Mouse (Mus musculus): Measurements from ENCODE around the gene Arpc4. TPM values are rescaled to one million over a fixed set of nuclear protein-coding genes. Genes with fewer than 3 reads are reported as not detected.

The Arpc4 gene
- total RNA-seq, 2 experiments from 2014 or later: 171 to 331 TPM

DNA sequence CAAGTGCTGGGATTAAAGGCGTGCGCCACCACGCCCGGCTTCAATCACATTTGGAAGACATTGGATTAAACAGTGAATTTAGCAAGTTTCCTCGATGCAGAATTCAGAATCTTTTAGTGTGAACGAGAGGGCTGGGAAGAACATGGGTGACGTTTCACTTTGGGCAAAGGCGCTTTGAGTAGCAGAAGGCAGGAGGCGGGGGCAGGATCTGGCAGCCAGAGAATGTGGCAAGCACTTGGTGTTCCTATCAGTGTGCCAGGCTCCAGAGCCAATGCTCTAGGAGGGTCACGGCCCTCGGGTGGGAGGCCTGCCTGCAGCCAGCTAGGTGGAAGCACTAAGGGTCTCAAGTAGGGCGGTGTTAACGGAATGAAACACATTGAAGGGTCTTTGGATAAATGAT is 24.2 kb downstream of the Arpc4 start:
- no peak for ATAC-seq (replicated peaks; ENCODE audit: poor library complexity)

GRCm38 (mm10) chr6:113404649-113405448 is 26.9 kb downstream of the Arpc4 start:
- ATAC-seq (replicated peaks; ENCODE audit: poor library complexity): no peak

GRCm38 (mm10) chr6:113405483-113405882 is 27.6 kb downstream of the Arpc4 start:
- ATAC-seq (replicated peaks; ENCODE audit: poor library complexity): no peak

DNA sequence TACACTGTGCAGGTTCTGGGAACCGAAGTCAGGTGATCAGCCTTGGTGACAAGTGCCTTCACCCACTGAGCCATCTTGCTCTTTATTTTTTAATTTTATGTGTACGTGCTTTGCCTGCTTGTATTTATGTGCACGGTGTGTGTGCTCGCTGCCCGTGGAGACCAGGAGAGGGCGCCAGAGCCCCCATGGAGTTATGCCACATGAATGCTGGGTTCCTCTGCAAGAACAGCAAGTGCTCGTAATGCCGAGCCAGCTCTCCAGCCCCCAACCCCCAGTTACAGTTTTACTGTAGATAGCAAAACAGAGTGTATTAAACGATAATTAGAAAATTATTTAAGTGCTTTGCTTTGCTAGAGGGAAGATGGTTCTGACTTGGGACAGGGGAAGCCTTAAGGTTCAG is 28.8 kb downstream of the Arpc4 start:
- ATAC-seq (replicated peaks; ENCODE audit: poor library complexity): peak; percentile 44; the same call in 1 of the 2 replicates

DNA sequence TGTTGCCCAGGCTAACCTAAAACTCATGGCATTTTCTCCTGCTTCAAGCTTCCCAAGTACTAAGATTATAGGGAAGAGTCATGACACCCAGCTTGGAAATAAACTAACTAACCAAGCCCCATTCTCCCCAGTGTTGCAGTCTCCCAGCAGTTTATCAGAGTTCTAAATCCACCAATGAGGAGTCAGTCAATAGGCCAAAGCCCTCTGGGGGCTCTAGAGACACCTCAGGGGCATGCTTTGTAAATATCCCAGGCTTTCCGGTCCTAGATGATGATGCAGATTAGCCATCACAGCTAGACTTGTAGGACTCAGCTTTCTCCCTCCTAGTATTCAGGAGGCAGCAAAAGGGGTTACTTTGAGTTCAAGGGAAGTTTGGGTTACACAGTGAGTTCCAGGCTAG is 32.1 kb downstream of the Arpc4 start:
- no peak for ATAC-seq (replicated peaks; ENCODE audit: poor library complexity)

DNA sequence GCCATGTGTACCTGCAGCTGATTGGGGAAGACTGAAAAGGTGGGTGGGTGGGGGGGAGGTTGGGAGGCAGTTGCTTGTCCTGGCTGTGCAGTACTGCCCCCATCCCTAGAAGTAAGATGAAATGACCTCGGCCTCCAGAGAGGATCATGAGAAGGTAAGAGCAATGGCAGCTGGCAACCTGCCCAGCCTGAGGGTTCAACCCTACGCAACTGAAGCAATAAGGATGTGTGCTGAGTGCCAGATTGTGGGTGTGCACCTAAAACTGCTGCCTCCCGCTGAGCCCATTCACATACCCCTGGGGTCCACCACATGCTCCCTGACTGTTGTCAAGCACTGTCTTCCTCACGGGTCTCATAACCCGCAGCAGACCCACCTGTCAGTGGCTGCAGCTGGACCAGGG is 38.5 kb downstream of the Arpc4 start:
- ATAC-seq (replicated peaks; ENCODE audit: poor library complexity): no peak

DNA sequence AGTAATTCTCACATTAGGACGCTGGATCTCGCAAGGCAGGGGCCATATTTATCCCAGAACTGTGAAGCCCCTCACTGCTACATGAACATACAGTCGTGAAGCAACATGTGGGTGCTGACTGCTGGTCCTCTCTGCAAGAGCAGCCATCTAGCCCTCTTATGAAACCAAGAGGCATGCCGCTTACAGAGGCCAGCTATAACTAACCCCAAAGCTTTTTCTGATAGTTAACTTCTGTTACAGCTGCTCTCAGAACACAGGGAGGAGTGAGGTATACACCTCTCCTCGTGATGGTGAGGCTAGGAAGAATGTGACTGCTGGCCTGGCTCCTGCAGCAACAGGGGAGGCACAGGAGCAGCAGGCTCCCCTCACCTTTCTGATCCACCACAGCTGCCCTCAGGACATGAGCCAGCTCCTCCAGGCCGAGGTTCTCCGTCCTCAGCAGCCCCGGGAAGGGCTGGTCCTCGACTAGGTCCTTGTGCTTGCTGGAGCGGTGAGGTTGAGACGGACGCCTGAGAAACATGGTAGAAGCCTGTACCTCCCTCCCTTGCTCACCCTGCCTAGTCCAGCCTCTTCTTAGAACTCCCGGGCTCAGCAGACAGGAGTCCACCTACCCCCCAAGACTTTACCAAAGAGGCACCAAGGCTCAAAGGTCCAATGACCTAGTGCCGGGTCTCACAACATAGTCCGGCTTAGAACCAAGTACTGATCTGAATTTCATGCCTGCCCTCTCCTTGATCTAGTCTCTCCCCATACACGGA is 40.7 kb downstream of the Arpc4 start:
- peak; percentile 38 for ATAC-seq (replicated peaks; ENCODE audit: poor library complexity)

GRCm38 (mm10) chr6:113419199-113419587 is 41.3 kb downstream of the Arpc4 start, which contains the start of gene Rpusd3:
Rpusd3 (minus strand) TSS chr6:113419340.
- peak; percentile 95 for ATAC-seq (replicated peaks; ENCODE audit: poor library complexity)

DNA sequence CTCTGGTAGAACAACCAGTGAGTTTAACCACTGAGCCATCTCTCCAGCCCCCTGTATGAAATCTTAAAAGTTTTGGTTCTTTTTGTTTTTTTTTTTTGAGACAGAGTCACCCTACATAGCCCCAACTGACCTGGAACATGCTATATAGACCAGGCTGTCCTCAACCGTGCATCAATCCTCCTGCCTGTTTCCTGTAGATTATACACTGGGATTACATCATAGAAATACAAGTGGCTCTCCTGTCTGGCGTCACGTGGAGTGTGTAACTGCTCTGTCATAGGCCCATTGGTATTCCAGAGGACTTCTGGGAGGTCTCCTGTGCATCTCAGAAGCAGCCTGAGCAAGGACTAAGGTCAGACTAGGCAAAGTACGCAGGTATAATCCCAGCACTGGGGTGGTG is 45.1 kb downstream of the Arpc4 start:
- ATAC-seq (replicated peaks; ENCODE audit: poor library complexity): peak; percentile 10; the same call in 1 of the 2 replicates

- ATAC-seq (replicated peaks; ENCODE audit: poor library complexity): no peak
Measured at GRCm38 (mm10) chr6:113424187-113424586, 46.3 kb downstream of the Arpc4 start.

- no peak for ATAC-seq (replicated peaks; ENCODE audit: poor library complexity)
Measured at GRCm38 (mm10) chr6:113426696-113427095, 48.8 kb downstream of the Arpc4 start.

DNA sequence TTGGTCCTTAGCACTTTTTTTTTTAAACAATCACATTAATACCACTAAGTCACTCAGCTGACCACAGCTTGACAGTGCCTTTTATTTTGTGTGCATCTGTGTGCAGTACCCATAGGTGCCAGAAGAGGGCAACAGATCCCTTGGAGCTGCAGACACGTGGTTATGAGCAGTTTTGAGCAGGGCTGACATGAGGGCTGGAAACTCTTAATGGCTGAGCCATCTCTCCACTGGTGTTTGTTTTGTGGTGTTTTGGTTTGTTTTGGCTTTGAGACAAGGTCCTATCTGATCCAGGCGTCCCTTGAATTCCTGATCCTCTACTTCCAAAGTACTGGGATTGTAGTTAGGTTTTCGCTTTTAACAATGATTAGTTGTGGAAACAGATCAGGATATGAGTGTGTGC is 49.5 kb downstream of the Arpc4 start:
- ATAC-seq (replicated peaks; ENCODE audit: poor library complexity): peak; percentile 90

GRCm38 (mm10) chr6:113428006-113428405 is 50.1 kb downstream of the Arpc4 start:
- no peak for ATAC-seq (replicated peaks; ENCODE audit: poor library complexity)

GRCm38 (mm10) chr6:113429965-113430364 is 52.0 kb downstream of the Arpc4 start:
- no peak for ATAC-seq (replicated peaks; ENCODE audit: poor library complexity)

GRCm38 (mm10) chr6:113430846-113431245 is 52.9 kb downstream of the Arpc4 start:
- ATAC-seq (replicated peaks; ENCODE audit: poor library complexity): no peak

DNA sequence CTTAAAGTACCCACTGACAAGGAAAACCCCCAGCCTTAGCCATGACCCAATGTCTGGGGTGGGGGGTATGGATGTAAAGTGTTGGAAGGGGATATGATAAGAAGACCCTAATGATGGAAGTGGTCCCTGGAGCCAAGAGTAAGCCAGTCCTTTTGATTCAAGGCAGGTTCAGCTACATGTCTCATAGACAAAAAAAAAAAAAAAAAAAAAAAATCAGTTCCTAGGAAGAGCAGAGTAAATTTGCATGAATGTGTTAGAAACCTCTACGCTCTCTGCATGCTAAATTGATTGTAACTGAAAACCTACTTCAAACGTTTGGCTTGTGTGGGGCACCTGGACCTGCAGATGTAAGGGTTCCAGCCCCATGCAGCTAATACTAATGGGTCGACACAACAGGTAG is 53.9 kb downstream of the Arpc4 start:
- ATAC-seq (replicated peaks; ENCODE audit: poor library complexity): no peak

- ATAC-seq (replicated peaks; ENCODE audit: poor library complexity): 0 out of 2 replicates have a peak, but pooled peaks have one; percentile 14
Measured at GRCm38 (mm10) chr6:113433661-113434060, 55.7 kb downstream of the Arpc4 start.

DNA sequence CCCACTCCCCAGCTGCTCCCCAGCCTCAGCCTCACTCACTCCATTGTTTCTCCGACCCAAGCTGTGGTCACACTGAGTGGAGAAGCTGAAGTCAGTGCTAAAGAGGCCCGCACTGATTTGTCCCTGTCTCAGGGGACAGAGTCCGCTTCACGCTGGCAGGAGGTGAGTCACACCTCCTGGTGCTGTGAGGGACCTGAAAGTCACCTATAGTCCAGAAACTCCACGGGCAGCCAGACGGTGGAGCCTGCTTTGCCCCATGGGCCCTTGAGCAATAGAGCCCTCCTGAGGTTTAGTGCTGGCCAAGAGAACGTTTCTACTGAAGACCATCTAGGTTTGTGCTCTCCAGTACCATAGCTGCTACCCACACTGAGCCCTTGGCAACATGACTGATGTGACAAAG is 56.8 kb downstream of the Arpc4 start:
- ATAC-seq (replicated peaks; ENCODE audit: poor library complexity): no peak

GRCm38 (mm10) chr6:113435664-113436205 is 57.8 kb downstream of the Arpc4 start, which contains the start of gene Cidec:
Cidec (minus strand) TSS chr6:113435760.
- no peak for ATAC-seq (replicated peaks; ENCODE audit: poor library complexity)

GRCm38 (mm10) chr6:113437135-113437534 is 59.2 kb downstream of the Arpc4 start:
- ATAC-seq (replicated peaks; ENCODE audit: poor library complexity): no peak

- no peak for ATAC-seq (replicated peaks; ENCODE audit: poor library complexity)
Measured at GRCm38 (mm10) chr6:113438721-113439430, 61.0 kb downstream of the Arpc4 start.
